Mouse (Mus musculus) megakaryocyte progenitor cell, adult 5-6 weeks (primary cell): ENCODE measurements around the gene Tmem222. TPM values are rescaled to one million over a fixed set of nuclear protein-coding genes. Genes with fewer than 3 reads are reported as not detected.
A peak's percentile ranks its signal among the peaks of the same experiment; 100 is the strongest.

ENCODE experiments used
- ATAC-seq: replicated peaks from 2 replicates; pipeline ENCODE4 v1.8.0; 2016; ENCODE audit warnings: mild to moderate bottlenecking, moderate TSS enrichment, inconsistent platforms; ENCODE audit not compliant: poor library complexity
- total RNA-seq, 2 experiments: library from RNA; stranded (forward) in 1 of 2; stranded (reverse) in 1 of 2; fragments of 157-497, 149-512 nt in 1 of 2; fragments of 200-1000 nt in 1 of 2; gene quantifications; 2 replicates each; pipeline versions ENCODE4 v1.2.3 to v1.2.4; 2015 to 2017

Gene Tmem222
- total RNA-seq, 2 experiments from 2014 or later: 17.4 to 50.8 TPM

DNA sequence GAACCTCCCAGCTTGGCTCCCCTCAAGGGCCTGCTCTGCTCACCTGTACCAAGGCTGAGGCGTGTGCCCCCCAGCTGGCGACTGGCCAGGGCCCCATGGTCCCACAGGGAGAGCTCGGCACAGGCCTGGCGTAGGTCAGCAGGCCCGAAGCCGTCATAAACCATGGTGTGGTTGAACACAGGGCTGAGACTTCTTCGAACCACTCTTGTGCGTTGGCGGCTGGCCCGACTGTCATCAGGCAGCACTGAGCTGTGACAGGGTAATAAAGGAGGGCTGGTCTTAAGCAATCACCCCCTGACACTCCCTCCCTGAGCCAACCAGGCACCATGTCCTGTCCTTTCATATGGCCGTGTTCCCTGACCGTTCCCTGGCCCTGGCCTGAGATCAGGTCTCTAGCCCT is 24.2 kb downstream of the Tmem222 start:
- ATAC-seq: no peak

GRCm38 (mm10) chr4:133252089-133252488 is 25.5 kb downstream of the Tmem222 start:
- no peak for ATAC-seq

DNA sequence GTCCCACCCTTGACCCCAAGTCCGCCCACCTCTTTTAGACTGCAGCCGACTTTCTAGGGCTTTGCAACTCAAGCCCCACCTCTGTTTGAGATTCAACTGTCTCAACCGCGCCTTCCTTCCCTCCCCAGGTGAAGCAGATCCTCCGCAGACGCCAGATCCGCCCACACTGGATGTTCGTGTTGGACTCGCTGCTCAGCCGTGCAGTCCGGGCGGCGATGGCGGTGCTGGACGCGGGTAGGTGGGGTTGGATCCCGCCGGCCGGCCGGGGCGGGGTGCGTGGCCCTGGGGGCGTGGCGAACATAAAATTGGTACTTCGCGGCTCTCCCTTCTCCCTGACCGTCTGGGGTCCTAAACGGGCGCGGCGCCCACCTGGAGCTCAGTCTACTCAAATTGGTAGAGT is 26.4 kb downstream of the Tmem222 start:
- no peak for ATAC-seq

DNA sequence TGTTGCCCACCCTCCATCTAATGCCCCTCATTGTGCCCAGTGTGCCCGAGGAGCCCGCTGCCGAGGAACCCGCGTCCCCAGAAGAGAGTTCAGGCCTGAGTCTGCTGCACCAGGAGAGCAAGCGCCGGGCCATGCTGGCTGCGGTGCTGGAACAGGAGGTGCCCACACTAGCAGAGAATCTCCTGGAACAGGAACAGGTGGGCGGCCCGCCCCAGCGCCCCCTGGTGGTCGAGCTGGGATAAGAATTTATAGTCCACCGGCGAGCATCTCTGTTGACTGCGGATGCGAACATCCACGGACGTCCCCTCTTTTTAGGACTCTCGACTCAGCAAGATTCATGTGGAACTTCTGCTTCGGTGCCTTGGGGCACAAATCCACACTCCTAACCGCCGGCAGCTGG is 27.0 kb downstream of the Tmem222 start:
- ATAC-seq: peak; percentile 40

- ATAC-seq: peak; percentile 85
These were observed 29.7 kb downstream of the Tmem222 start for GRCm38 (mm10) chr4:133247806-133248449.

GRCm38 (mm10) chr4:133247072-133247471 is 30.5 kb downstream of the Tmem222 start:
- no peak for ATAC-seq

DNA sequence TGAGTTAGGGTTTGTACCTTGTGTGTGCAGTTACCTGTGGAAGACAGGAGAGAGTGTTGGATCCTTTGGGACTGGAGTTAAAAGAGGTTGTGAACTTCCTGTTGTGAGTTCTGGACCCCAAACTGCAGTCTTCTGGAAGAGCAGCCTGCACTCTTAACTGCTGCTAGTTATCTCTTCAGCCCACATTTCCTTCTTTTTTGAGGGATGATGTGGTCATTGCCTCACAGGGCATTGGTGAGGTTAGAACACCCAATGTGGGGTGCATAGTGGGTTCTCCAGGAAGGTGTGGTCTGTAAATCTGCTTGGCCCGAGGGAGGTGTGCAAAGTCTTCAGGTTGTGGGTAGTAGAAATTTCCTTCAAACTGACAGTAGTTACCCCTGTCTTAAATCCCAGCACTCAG is 33.3 kb downstream of the Tmem222 start:
- ATAC-seq: no peak

GRCm38 (mm10) chr4:133243538-133243937 is 34.1 kb downstream of the Tmem222 start:
- no peak for ATAC-seq

GRCm38 (mm10) chr4:133242710-133243109 is 34.9 kb downstream of the Tmem222 start:
- no peak for ATAC-seq

- ATAC-seq: no peak
These were observed 35.7 kb downstream of the Tmem222 start for GRCm38 (mm10) chr4:133241910-133242309.

DNA sequence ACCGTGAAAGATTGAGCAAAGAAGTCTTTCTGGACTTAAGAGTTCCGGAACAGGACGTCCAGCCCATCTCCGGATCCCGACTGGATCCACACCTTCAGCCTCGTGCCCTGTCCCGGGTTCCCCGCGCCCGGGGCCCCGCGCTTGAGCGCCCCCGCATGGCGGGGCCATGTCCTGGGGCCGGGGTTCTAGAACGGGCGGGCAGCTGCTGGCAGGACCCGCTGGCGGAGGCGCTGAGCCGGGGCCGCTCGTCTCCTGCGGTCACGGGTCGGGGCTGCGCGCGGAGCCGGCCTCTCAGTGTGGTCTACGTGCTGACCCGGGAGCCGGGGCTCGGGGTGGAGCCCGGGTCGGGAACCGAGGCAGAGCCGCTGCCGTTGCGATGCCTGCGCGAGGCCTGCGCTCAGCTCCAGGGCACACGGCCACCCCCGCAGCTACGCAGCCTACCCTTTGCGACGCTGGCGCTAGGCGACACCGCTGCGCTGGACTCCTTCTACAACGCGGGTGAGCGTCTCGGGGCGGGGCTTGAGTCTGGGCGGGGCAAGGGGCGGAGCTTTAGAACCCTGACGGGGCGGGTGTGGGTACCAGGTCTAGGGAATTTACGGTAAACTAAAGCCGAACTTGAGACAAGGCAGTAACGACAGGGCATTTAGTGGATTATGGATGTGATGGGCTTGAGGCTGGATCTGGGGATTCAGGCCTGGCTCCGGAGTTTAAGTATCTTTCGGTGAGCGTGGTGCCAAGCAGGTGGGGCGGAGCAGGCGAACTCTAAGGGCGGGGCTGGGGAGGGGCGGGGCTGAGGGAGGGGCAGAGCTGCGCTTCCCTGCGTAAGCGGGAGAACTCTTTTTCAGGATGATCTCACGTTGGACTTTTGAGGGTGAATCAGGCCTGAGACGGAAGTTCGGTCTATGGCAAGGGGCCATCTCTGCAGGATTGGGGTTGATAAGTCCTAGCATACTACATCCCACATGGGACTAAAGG is 36.4 kb downstream of the Tmem222 start:
- ATAC-seq: peak; percentile 72

GRCm38 (mm10) chr4:133240490-133240921 is 37.1 kb downstream of the Tmem222 start, which contains the start of gene Map3k6:
TSS of gene Map3k6 (plus strand) at chr4:133240818.
- ATAC-seq: peak; percentile 50

GRCm38 (mm10) chr4:133237911-133238310 is 39.7 kb downstream of the Tmem222 start:
- ATAC-seq: peak; percentile 62

DNA sequence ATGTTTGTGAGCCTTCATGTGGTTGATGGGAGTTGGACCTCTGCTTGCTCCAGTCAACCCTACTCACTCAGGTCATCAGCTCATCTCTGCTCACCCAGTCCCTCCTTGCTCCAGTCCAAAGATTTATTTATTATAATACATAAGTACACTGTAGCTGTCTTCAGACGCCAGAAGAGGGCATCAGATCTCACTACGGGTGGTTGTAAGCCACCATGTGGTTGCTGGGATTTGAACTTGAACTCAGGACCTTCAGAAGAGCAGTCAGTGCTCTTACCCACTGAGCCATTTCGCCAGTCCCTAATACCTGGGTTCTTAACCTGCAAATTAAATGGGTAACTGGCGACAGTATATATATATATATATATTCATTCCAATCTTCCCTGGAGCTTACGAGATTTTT is 42.2 kb downstream of the Tmem222 start:
- ATAC-seq: no peak

GRCm38 (mm10) chr4:133234771-133235170 is 42.8 kb downstream of the Tmem222 start:
- ATAC-seq: no peak

GRCm38 (mm10) chr4:133233285-133233976 is 44.2 kb downstream of the Tmem222 start:
- peak; percentile 68 for ATAC-seq

- ATAC-seq: no peak
These were observed 48.0 kb downstream of the Tmem222 start for GRCm38 (mm10) chr4:133229582-133229981.

DNA sequence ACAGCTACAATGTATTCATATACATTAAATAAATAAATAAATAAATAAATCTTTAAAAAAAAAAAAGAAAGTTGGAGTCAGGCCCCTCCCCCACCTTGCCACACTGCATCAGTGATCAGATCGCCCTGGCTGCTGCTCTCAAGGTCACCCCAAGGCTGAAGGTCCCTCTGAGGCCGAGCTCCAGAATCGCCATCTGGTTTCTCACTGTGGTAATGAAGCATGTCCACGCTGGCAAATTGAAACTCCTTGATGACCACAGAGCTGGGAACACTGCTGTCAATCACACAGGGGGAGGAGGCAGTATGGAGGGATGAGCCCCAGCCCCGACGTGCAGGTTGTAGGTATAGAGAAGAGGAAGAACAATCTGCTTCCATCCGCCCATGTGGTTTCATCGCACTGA is 50.0 kb downstream of the Tmem222 start:
- ATAC-seq: no peak

GRCm38 (mm10) chr4:133226073-133226472 is 51.5 kb downstream of the Tmem222 start:
- ATAC-seq: no peak

DNA sequence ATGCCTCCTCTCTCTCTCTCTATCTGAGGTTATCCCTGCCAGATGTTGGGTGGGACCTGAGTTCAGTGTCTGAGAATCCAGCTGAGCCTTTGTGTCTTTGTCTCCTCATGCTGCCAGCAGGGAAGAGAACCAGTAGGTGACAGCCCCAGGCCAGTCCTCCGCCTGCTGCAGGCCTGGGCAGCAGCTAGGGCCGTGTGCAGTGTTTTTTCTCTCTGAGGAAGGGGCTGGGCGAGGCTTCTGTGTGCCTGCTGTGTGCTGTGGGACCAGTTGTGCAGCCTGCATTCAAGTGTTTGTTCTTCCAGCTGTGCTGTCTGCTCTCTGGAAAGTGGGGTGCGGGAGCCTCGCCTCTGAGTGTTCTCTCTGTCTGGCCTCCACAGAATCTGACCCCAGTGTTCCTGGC is 53.7 kb downstream of the Tmem222 start:
- ATAC-seq: no peak

GRCm38 (mm10) chr4:133221701-133222100 is 55.9 kb downstream of the Tmem222 start:
- ATAC-seq: no peak
